Comparison of ENCODE assay signal across 8 mouse cellular contexts in genomic region chr6:67266664-67267407, GRCm38 (mm10). TPM values are rescaled to one million over a fixed set of nuclear protein-coding genes. Genes with fewer than 3 reads are reported as not detected.
DNase-seq lines count a peak whose midpoint lies in the region; ATAC-seq lines count a peak whose summit lies in the region.

No protein-coding gene starts in this region.

- peak; percentile 97 for DNase-seq in adipocyte (ENCODE audit: low spot score)
- DNase-seq in embryo, embryonic 10 days (ENCODE audit: low spot score): peak; percentile 99
- peak; percentile 88 for DNase-seq in gastrocnemius, postnatal 10 days
- DNase-seq in induced T-regulatory cell, adult 2 months (ENCODE audit: low read depth): peak; percentile 97
- peak; percentile 95 to 98 for DNase-seq in left cerebral cortex, adult 9 months (ENCODE audit: low spot score in 2 of 2)
- DNase-seq in right cerebral cortex, postnatal 14 days: peak; percentile 93
- DNase-seq in urinary bladder, postnatal 36 days (ENCODE audit: low spot score in 2 of 2): peak; percentile 91 to 96

- peak; percentile 78 for ATAC-seq in megakaryocyte progenitor cell, adult 5-6 weeks (replicated peaks; ENCODE audit: poor library complexity)

RNA-seq across cellular contexts. Expression of gene Serbp1, which starts 28.9 kb away (rescaled TPM):
- total RNA-seq in gastrocnemius, postnatal 10 days (2021): 100 to 1,000 TPM; 416 to 434 TPM
- 1,237 and 1,242 TPM in 2 replicates for total RNA-seq in megakaryocyte progenitor cell, adult 5-6 weeks (2015)
- 2,350 and 2,917 TPM in 2 replicates for total RNA-seq in megakaryocyte progenitor cell, adult 5-6 weeks (2017)

Comparison
In these comparisons a context has a peak if more than half of its experiments do, and no peak if none do; other contexts are left out.
1. Peak in every context shown above with its lines: DNase-seq and ATAC-seq.